Mouse (Mus musculus) MN1 (cell line): ENCODE results near the gene Mgat4e.
A peak's percentile ranks its signal among the peaks of the same experiment; 100 is the strongest.
"Not testable (repeated sequence)": the region's sequence is repeated elsewhere in the genome, so short reads cannot be mapped to it uniquely, and the experiment has no call there.

Experiments
- DNase-seq: peaks from one replicate; pipeline ENCODE4 v3.0.0-alpha.2; 2016; ENCODE audit warnings: low spot score

The Mgat4e gene

DNA sequence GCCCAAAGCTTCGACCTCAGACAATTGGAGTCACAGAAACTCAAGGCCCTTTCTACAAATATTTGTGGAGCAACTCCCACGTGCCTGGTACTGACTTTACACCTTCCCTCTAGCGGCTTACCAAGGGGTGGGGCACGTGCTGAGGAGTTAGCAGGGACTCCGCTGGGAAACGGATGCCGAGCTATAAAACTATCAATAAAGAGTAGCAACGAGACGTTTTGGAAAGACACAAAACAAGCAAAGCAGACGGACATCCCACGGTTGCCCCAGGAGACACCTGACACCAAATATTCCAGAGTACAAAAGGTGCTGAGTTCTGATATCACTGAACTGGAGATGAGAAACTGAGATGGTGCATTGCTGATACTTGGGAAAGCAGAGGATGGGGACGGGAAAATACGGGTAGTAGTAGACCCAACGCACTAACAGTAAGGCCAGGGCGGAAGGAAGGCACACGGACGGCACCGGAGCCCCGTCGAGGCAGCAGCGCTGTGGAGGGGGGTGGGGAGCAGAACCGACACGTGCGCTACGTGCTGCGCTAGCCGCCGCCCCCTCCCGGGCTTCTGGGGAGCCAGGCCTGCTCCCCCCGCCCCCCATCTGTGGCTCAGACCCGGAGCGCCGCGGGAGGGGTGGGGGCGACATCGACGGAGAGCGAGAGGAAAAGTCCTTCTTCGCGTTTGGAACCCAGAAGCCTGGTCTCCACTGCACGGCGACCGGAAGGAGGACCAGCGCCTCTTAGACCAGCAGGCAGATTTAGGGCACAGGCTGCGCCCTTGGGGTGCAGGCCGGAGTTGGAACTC is 6.6 kb upstream of the Mgat4e start:
- peak; percentile 35 for DNase-seq

DNA sequence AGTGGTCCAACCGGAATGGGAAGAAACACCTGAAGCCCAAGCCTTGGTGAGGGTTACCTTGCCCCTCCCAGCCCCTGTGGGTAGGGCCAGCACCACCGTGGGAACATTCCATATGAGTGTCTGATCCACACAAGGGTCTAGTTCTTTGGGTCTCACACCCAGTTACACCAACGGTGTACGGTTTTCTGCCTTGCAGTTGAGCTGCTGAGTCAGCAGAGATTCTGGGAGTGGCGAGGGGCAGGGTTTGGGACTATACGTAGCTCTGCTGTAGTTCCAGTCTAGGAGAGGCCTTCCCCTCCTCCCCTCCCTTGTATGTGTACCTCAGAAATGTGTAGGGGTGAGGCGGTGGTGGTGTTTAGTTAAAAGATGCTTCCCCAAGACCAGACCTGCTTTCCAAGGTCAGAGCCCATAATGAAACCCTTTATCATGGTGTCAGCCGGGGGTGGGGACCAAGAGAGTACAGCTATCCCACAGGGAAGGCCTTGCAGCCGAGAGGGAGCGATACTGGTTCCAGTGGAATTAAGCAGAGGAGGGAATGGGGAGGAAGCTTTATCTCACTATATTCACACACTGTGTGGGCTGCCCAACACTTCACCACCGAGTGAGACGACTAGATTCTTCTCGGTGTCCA is 5.9 kb upstream of the Mgat4e start:
- no peak for DNase-seq

DNA sequence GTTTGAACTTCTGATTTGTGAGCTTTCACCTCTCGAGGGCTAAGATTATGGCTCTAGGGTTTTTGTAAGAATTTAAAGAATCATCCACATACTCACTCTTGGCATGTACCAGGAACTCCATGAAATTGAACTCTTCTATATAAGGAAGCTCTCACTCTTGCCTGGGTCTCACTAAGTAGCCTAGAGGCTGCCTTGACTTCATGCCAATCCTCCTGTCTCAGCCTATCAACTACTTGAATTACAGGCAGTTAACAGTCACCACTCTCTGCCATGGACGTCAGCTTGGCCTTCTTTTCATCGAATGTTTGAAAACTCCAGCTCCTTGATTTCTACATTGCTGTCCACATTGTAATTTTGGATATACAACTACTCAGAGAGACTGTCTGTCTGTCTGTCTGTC is 2.9 kb upstream of the Mgat4e start:
- no peak for DNase-seq

DNA sequence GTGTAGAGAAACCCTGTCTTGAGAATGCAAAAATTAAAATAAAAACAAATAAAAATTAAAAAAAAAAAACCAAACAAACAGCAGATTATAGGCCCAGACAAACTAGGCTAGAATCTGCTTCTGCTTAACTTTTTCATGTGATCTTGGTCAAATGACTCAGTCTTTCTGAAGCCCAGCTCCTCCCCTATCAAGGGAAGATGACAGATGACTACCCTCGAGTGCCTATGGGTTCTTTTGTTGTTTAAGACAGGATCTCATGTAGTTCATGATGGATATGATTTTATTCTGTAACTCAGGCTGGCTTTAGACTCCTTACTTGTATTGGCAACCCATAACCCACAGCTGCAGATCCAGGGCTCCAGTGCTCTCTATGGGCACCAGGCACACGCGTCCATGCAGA is 2.4 kb upstream of the Mgat4e start:
- no peak for DNase-seq

DNA sequence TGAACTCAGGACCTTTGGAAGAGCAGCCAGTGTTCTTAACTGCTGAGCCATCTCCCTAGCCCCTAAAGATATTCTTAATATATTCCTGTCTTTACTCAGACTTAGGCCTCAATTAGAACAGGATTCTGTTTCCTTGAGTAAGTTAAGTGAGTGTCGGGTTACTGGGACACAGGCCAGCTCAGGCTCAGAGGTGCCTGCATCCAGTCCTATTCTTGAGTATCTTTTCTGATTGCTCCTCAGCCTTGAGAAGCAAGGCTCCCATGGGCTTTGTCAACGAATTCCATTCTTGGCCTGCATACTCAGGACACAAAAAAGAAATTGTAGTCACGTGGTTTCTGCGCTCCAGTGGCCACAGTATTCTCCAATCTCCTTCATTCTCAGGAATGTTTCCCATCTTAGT is 1.3 kb downstream of the Mgat4e start:
- DNase-seq = peak; percentile 52

DNA sequence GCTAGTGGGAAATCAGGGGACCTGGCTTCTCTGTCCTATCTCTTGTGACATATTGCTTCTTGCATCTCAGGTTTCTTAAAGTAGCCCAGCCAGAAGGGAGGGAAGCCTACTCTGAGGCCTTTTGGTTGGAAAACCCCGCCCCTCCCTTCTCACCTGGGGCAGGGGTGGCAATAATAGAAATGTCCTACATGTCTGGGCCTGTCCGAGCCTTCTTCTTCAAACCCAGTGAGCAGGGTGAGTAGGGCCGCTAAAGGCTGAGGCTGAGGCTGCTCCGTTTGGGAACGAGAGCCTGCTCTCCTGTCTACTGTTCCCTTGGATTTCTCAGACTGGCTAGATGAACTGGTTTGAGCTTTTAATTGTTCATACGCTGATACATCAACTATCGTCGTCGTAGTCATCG is 8.9 kb downstream of the Mgat4e start:
- DNase-seq = no peak

DNA sequence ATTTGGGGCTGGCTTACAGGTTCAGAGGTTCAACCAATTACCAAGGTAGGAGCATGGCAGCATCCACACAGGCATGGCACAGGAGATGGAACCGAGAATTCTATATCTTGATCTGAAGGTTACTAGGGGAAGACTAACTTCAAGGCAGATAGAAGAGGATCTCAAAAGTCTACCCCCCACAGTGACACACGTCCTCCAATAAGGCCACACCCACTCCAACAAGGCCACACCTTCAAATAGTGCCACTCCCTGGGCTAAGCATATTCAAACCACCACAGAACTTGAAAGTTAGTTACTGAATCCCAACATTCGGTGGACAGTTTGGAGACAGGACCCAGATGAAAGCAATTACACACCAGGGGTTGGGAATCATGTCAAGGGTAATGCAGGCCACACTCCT is 14.0 kb downstream of the Mgat4e start:
- no peak for DNase-seq

DNA sequence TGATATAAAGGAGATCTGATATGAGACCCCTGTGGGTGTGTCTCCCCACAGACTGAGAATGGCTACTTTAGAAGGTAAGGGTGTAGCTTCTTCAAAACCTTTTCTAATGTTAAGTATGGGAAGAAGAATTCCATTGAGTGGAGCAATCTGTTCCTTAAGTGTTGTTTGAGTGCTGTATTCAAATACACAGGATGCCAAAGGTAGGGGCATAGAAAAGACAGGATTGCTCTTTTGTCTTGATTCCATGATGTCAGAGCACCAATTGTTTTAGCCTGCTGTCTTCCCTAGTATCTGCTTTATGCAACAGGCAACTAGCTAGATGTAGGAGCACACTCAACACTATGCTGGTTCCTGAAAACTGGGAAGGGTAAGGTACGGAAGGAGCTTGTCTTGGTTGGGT is 14.4 kb downstream of the Mgat4e start:
- DNase-seq = no peak

DNA sequence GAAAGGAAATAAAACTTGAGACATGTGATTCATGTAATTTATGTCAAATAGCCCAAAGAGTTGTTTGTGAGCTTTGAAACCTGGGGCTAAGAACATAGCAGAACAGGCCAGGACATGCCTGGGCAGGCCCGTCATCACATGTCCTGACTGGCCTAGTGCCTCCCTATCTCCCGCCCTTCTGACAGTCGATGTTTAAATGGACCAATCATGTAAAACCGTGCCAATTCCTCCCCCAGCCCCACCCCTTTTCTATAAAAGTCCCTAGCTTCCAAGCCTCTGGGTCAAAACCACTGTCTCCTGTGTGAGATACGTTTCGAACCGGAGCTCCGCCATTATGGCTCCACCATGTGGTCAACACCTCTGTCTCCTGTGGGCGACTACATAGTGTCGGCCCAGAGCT is 15.8 kb downstream of the Mgat4e start:
- DNase-seq = not testable (repeated sequence)

DNA sequence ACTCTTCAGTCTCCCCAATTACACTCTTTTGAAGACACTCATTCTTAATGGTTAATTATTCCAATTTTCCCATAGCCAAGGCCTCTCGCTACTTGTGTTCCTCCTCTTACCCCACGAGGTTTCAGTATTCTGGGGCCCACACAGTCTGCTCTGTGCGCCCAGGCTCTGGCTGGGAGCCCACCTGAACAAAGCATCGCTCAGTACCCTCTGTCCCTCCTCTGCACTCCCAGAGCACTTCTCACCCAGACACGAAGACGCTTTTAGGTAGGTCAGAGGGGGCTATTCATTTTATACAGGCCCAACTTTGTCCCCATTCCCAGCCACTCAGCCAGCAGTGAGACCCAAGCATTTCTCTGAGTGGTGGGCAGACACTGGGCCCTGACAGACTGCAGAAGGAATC is 18.9 kb downstream of the Mgat4e start:
- no peak for DNase-seq

DNA sequence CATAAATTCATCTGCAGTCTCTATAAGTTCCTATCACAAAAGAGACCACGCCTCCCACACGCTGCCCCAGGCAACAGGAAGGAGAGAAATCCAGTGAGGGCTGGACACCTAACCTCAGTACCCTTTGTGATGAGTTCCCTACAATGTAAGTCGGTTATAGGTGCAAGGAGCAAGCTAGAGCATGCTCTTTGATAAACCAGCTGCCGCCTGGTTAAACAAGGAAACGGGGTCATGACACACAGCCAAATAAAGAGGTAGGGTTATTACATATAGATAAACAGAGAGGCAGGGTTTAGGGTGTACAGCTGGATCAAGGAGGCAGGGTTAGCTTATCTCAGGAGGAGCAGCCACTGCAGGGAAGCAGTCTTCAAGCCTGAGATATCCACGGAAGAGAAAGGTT is 22.7 kb downstream of the Mgat4e start:
- no peak for DNase-seq

DNA sequence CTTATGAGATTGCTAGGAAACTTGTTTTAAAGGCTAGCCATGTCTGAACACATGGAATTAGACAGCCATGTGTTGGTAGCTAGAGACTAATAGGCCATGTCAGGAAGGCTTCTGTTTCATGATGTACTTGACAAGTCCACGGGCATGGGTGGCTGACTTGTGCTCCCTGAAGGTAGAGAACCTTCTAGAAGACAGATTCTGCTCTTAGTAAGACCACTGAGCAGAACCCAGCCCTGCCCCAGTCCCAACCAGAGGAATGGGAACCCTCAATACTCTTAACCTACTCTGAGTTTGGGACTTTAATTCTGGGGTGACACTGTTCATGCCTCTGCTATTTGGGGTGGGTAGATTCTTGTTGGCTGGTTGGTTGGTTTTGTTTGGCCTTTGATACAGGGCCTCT is 24.5 kb downstream of the Mgat4e start:
- DNase-seq = no peak

DNA sequence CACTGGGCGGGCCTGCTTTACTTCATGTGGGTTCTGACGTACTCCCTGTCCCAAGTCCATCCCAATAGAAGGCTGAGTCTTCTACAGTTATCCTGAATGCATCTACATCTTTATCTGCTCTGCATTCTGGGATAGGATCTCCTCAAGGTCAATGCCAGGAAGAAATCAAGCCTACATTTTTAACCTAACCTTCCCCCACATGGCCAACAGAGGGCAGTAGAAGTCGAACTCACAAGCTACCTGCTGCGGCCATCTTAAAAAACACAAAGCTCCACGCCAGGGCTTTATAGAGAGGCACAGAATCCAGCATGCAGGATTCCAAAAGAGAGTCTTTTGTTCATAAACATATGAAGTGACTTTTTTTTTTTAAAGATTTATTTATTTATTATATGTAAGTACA is 25.1 kb downstream of the Mgat4e start:
- peak; percentile 22 for DNase-seq

DNA sequence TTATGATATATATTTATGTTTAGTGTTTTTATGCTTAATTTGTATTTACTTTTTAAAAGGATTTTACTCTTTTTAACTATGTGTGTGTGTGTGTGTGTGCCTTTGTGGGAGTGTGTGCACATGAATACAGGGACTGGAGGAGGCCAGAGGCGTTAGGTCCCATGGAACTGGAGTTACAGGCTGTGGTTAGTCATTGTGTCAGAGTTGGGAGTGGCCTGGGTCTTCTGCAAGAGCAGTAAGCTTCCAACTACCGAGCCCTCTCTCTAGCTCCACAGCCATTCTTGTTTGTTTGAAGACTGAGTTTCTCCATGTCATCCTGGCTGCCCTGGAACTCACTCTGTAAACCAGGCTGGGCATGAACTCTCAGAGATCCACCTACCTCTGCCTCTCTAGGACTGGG is 27.2 kb downstream of the Mgat4e start:
- no peak for DNase-seq

DNA sequence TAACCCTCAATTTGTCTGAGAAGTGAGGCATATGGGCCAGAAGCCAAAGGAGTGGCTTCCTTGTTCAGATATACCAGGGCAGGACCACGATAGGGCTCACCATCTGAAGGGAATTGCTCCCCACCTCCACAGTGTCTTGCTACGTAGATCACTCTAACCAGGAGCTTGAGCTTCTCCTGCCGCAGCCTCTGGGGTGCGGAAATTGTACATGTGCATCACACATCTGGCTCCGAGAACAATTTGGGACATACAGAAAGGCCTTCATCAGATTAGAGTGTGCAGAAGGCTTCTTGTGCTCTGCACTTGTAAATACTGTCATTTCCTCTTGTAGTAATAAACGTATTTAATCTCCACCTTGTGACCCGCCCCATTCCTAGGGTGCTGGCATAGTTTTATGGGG is 28.3 kb downstream of the Mgat4e start:
- no peak for DNase-seq

DNA sequence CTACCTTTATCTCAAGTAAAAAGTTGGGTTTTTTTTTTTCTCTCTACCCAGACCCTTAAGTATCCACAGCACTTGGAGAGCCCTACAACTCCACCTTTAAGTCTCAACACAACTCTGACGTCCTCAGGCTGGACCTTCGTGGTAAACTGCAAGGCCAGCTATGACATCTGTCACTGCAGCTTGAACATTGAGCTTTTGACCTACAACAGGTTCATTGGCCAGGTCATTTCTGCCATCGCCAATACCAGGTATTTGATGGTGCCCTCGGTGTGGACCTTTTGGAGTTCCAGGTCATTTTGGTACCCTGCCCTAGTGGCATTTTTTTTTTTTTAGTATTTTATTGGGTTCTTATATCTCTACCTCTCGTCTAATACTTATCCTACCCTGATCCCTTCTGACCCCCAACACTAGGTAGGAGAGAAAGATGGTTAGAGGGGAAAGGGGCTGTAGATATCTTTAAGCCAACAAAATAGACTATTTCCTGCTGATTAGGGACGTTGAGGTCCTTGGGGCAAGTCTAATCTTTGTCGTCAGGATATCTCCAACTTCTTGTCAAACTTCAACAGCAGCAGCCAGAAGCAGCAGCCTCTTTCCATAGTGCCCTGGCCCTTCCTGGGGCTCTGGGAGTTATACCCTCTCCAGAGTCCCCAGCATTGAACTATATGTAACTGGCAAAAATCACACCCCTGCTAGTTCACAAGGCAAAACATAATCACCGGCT is 29.3 kb downstream of the Mgat4e start:
- DNase-seq = no peak

DNA sequence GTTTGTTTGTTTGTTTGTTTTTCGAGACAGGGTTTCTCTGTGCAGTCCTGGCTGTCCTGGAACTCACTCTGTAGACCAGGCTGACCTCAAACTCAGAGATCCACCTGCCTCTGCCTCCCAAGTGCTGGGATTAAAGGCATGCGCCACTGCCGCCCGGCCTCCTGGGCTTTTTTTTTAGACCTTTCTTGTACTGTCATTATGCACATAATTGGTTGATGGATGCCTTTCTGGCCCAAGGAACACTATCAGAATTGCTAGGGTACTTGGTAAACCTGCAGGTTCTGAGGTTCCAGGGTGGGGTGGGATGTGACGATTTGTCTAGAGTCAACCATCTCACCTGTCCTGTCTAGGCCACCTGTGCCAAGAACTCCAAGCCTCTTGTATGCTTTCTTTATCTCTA is 30.3 kb downstream of the Mgat4e start:
- DNase-seq = not testable (repeated sequence)

DNA sequence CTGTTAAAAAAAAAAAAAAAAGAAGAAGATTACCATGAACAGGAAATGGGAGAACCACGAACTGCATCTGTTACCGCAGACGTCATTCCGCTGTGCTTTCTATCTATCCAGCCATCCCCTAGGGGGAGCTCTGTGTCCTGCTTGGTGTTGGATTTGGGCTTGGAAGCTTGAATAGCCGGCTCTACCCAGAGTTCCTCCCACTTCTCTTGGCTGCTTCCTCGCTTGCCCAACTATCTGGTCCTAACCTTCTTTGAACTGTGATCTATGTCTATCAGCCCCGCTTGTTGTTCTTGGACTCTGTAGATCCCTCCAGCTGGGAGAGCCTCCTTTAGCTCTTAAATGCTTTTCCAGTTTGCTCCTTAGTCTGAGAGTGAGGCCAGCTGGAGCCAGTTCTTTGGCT is 30.8 kb downstream of the Mgat4e start:
- DNase-seq = peak; percentile 91

DNA sequence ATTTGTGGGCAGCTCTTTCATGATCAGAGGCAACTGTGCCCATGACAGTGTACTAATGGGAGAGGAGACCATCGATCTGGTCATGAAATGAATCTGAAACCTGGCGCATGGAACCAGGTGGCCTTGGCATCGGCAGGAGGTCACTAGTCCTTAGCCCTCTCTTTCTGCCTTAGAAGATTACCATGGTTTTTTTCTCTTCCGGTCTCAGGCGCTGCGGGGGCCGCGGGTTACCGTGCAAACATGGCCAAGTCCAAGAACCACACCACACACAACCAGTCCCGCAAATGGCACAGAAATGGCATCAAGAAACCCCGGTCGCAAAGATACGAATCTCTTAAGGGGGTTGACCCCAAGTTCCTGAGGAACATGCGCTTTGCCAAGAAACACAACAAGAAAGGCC is 31.6 kb downstream of the Mgat4e start:
- not testable (repeated sequence) for DNase-seq

DNA sequence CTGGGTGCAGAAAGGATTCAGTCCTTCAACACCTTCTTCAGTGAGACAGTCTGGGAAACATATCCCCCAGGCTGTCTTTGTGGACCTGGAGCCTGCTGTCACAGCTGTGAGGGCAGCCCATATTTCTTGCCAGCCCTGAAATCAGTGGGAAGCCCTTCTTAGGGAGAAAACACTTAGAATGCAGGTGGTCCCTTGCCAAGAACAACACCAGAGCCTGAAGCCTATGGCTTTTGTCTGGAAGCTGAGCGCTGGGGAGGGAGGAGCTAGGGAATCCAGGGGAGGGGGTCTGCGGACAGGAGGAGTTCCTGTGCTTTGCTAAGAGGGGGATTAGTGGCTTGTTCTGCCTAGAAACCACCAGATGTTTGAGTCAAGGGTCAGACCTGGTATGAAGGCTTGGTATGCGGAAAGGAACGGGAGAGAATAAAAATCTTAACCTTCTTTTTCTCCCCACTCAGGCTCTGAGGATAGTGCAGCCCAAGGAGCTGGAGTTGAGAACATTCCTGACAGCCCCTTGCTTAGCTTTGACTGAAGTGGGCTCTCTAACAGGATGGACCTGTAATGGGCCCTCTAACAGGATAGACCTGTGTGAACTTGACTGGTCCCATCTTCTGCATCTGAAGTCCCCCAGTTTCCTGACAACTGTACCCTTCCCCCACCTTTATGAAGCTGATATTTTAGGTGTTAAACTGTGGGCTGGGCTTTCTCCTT is 32.8 kb downstream of the Mgat4e start:
- DNase-seq = peak; percentile 16

DNA sequence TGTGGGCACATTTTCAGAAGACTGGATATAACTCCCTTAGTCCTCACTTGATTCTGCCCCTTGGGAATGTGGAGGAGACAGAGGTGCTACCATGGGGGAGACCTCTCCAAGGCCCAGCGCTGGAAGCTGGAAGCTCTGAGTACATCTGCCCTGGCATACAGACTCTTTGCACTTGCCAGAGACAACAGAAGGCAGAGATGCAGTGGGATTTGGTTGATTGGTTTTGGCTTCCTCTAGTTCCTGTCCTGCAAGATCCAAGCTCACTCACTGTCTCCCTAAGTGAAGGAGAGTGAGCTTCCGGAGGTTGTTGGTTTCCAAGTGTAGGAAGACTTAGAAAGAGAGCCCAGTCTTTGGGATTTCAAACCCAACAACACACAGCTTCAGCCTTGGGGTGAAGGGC is 33.6 kb downstream of the Mgat4e start:
- no peak for DNase-seq

DNA sequence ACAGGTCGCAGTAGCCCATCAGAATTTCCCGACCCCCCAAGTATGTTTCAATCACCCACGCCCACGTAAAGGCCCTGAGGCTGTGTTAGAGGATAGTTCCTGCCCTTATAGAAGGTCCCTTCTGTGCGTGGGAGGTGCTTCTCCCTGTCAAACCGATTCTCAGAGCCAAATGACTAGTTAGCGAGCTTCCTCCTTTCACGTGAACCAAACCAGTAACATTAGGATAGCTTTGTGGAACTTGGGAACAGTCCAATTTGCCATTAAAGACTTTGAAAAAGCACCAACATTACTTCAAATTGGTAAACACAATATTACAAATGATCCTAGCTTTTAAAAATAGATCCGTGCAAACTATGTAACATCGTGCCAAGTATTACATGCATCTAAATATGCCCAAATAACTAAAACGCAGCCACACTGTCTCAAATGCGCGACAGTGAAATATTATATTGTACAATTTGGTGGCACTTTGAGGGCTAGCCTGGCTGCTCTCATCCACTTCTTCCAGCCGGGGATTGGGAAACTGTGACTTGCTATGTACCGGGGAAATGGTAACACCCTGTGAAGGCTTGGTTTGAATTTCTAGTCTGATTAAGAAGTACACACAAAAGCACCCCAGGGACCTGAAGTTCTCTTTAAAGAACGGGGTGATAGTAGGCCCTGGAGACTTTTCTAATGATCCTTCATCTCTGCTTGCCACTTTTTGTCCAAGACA is 35.4 kb downstream of the Mgat4e start:
- no peak for DNase-seq
